In genomic region chr7:31115587-31116043, GRCm38 (mm10) we compare ENCODE assay signal across 8 mouse cellular contexts. TPM values are rescaled to one million over a fixed set of nuclear protein-coding genes. Genes with fewer than 3 reads are reported as not detected.
DNase-seq lines count a peak whose midpoint lies in the region; ATAC-seq and TF ChIP-seq lines count a peak whose summit lies in the region.

No protein-coding gene starts in this region.

- intact Hi-C loops in gastrocnemius, postnatal 36 days (cut with DNase I) = no loop called here

- WGBS in liver, postnatal 0 days (ENCODE audit: insufficient replicate concordance) = 10% methylated on average over 17 of the region's 17 CpGs
- 29% methylated on average over 17 of the region's 17 CpGs for WGBS in forebrain, embryonic 13.5 days

- H3K9ac ChIP-seq in liver, postnatal 0 days (replicated peaks) = peak overlapping the region; percentile 65
- no peak overlapping the region for H3K9ac ChIP-seq in forebrain, embryonic 13.5 days

- peaks cover 8% of the 10 kb centered on the region for H3K4me1 ChIP-seq in brown adipose tissue, adult 24 weeks (ENCODE audit: control insufficient read depth, insufficient read depth, insufficient read length, low read length)
- H3K4me1 ChIP-seq in liver, postnatal 0 days (ENCODE audit: insufficient read depth) = peaks cover 27% of the 10 kb centered on the region
- H3K4me1 ChIP-seq in forebrain, embryonic 13.5 days = no peaks in the 10 kb centered on the region

- H3K27ac ChIP-seq in brown adipose tissue, adult 24 weeks (replicated peaks; ENCODE audit: low read depth, low read length) = peak overlapping the region; percentile 66
- peak overlapping the region; percentile 92 for H3K27ac ChIP-seq in liver, postnatal 0 days (ENCODE audit: low read depth)
- H3K27ac ChIP-seq in forebrain, embryonic 13.5 days = no peak overlapping the region

- H3K9me3 ChIP-seq in liver, postnatal 0 days (ENCODE audit: low read length) = no peaks in the 10 kb centered on the region
- H3K9me3 ChIP-seq in forebrain, embryonic 13.5 days (replicated peaks) = no peaks in the 10 kb centered on the region

- ATAC-seq in liver, postnatal 0 days = peak; percentile 91
- ATAC-seq in forebrain, embryonic 13.5 days = no peak

- TF ChIP-seq EP300 in liver, postnatal 0 days (IDR thresholded peaks at IDR 0.05; ENCODE audit: low read depth) = peak; percentile 71; the same call in 1 of the 2 replicates

- peak overlapping the region; percentile 69 for H3K4me2 ChIP-seq in liver, postnatal 0 days (ENCODE audit: low read depth, low read length)
- no peak overlapping the region for H3K4me2 ChIP-seq in forebrain, embryonic 13.5 days

- no peak overlapping the region for H3K4me3 ChIP-seq in brown adipose tissue, adult 24 weeks (ENCODE audit: insufficient read depth, low read depth, low read length)
- H3K4me3 ChIP-seq in liver, postnatal 0 days (ENCODE audit: low read depth, low read length) = 0 out of 2 replicates have a peak overlapping the region, but pooled peaks have one; percentile 43
- H3K4me3 ChIP-seq in forebrain, embryonic 13.5 days = no peak overlapping the region

- H3K27me3 ChIP-seq in liver, postnatal 0 days (ENCODE audit: insufficient read depth, low read length) = no peaks in the 10 kb centered on the region
- no peaks in the 10 kb centered on the region; the same call in 1 of the 2 replicates for H3K27me3 ChIP-seq in forebrain, embryonic 13.5 days

- no peaks in the 10 kb centered on the region for H3K36me3 ChIP-seq in liver, postnatal 0 days (replicated peaks; ENCODE audit: insufficient read depth, low read length)
- H3K36me3 ChIP-seq in forebrain, embryonic 13.5 days (ENCODE audit: poor library complexity, severe bottlenecking) = no peaks in the 10 kb centered on the region

- DNase-seq in layer of hippocampus, postnatal 10 days (ENCODE audit: low spot score in 2 of 2) = peak; percentile 39 to 47
- DNase-seq in layer of hippocampus, postnatal 25 days (ENCODE audit: extremely low spot score in 1 of 2, low spot score in 1 of 2) = no peak
- peak; percentile 62 to 71 for DNase-seq in gastrocnemius, postnatal 36 days
- DNase-seq in kidney, adult 18-20 months = peak; percentile 91
- peak; percentile 87 for DNase-seq in liver, postnatal 0 days
- peak; percentile 82 for DNase-seq in yolk sac, embryonic 10.5 days (ENCODE audit: low spot score)

- no peak for TF ChIP-seq CTCF in liver, postnatal 0 days (IDR thresholded peaks at IDR 0.05; ENCODE audit: low read depth)

RNA-seq across cellular contexts. Expression of gene Hpn, which starts 0.5 kb away (rescaled TPM):
- total RNA-seq in layer of hippocampus, postnatal 10 days (2021) = 1 to 10 TPM; 2.1 to 2.9 TPM
- total RNA-seq in layer of hippocampus, postnatal 25 days (2021) = 1 to 10 TPM; 2.3 to 4.2 TPM
- not detected in 2 replicates for polyA plus RNA-seq in brown adipose tissue, adult 24 weeks (2012; ENCODE audit: insufficient read depth, insufficient read length, missing spikeins)
- 10 to 100 TPM; 14.1 to 15.9 TPM for total RNA-seq in gastrocnemius, postnatal 36 days (2021)
- 250 and 259 TPM in 2 replicates for polyA plus RNA-seq in liver, postnatal 0 days (2015; fragmentation: Nextera tagmentation; extraction: Ambion mirVana)
- polyA plus RNA-seq in forebrain, embryonic 13.5 days (2015; fragmentation: Nextera tagmentation; extraction: Ambion mirVana) = not detected in 2 replicates

RNA-seq across cellular contexts. Expression of gene Scn1b, which starts 11.2 kb away (rescaled TPM):
- total RNA-seq in layer of hippocampus, postnatal 10 days (2021) = 100 to 1,000 TPM; 264 to 274 TPM
- total RNA-seq in layer of hippocampus, postnatal 25 days (2021) = 100 to 1,000 TPM; 548 to 608 TPM
- polyA plus RNA-seq in brown adipose tissue, adult 24 weeks (2012; ENCODE audit: insufficient read depth, insufficient read length, missing spikeins) = 25.9 and 30.4 TPM in 2 replicates
- 100 to 1,000 TPM; 835 to 915 TPM for total RNA-seq in gastrocnemius, postnatal 36 days (2021)
- polyA plus RNA-seq in liver, postnatal 0 days (2015; fragmentation: Nextera tagmentation; extraction: Ambion mirVana) = 2.8 and 3.1 TPM in 2 replicates
- polyA plus RNA-seq in forebrain, embryonic 13.5 days (2015; fragmentation: Nextera tagmentation; extraction: Ambion mirVana) = 1.1 and 1.3 TPM in 2 replicates

RNA-seq across cellular contexts. Expression of gene Fxyd3, which starts 39.1 kb away (rescaled TPM):
- total RNA-seq in layer of hippocampus, postnatal 10 days (2021) = 1 to 10 TPM in 1 of 2 experiments, not detected in 1; 1.2 TPM
- not detected for total RNA-seq in layer of hippocampus, postnatal 25 days (2021)
- not detected in 2 replicates for polyA plus RNA-seq in brown adipose tissue, adult 24 weeks (2012; ENCODE audit: insufficient read depth, insufficient read length, missing spikeins)
- under 1 TPM; 0.77 to 0.96 TPM for total RNA-seq in gastrocnemius, postnatal 36 days (2021)
- polyA plus RNA-seq in liver, postnatal 0 days (2015; fragmentation: Nextera tagmentation; extraction: Ambion mirVana) = 3.4 TPM in 2 replicates
- polyA plus RNA-seq in forebrain, embryonic 13.5 days (2015; fragmentation: Nextera tagmentation; extraction: Ambion mirVana) = 0.08 TPM in 1 of 2 replicates, not detected in the other

RNA-seq across cellular contexts. Expression of gene Gramd1a, which starts 40.1 kb away (rescaled TPM):
- total RNA-seq in layer of hippocampus, postnatal 10 days (2021) = 100 to 1,000 TPM; 143 to 144 TPM
- 100 to 1,000 TPM; 108 to 126 TPM for total RNA-seq in layer of hippocampus, postnatal 25 days (2021)
- 24.7 and 34.9 TPM in 2 replicates for polyA plus RNA-seq in brown adipose tissue, adult 24 weeks (2012; ENCODE audit: insufficient read depth, insufficient read length, missing spikeins)
- total RNA-seq in gastrocnemius, postnatal 36 days (2021) = 10 to 100 TPM; 36.2 to 45.2 TPM
- 7.1 and 8.9 TPM in 2 replicates for polyA plus RNA-seq in liver, postnatal 0 days (2015; fragmentation: Nextera tagmentation; extraction: Ambion mirVana)
- 171 and 189 TPM in 2 replicates for polyA plus RNA-seq in forebrain, embryonic 13.5 days (2015; fragmentation: Nextera tagmentation; extraction: Ambion mirVana)

RNA-seq across cellular contexts. Expression of gene Lgi4, which starts 56.5 kb away (rescaled TPM):
- total RNA-seq in layer of hippocampus, postnatal 10 days (2021) = 10 to 100 TPM; 13.2 to 15.5 TPM
- total RNA-seq in layer of hippocampus, postnatal 25 days (2021) = 10 to 100 TPM; 31.9 to 36.1 TPM
- polyA plus RNA-seq in brown adipose tissue, adult 24 weeks (2012; ENCODE audit: insufficient read depth, insufficient read length, missing spikeins) = 3.0 and 3.2 TPM in 2 replicates
- 1 to 10 TPM; 2.5 to 4.4 TPM for total RNA-seq in gastrocnemius, postnatal 36 days (2021)
- polyA plus RNA-seq in liver, postnatal 0 days (2015; fragmentation: Nextera tagmentation; extraction: Ambion mirVana) = 0.11 TPM in 1 of 2 replicates, not detected in the other
- polyA plus RNA-seq in forebrain, embryonic 13.5 days (2015; fragmentation: Nextera tagmentation; extraction: Ambion mirVana) = 0.19 and 0.26 TPM in 2 replicates

Comparison
In these comparisons a context has a peak if more than half of its experiments do, and no peak if none do; other contexts are left out.
1. DNase-seq: peak in layer of hippocampus, postnatal 10 days (2 of 2), gastrocnemius, postnatal 36 days (2 of 2), kidney, adult 18-20 months (single experiment), liver, postnatal 0 days (single experiment) and yolk sac, embryonic 10.5 days (single experiment); none in layer of hippocampus, postnatal 25 days (0 of 2).